Mouse (Mus musculus): ENCODE data around the gene Hsd3b6. TPM values are rescaled to one million over a fixed set of nuclear protein-coding genes. Genes with fewer than 3 reads are reported as not detected.

The Hsd3b6 gene
- total and polyA plus RNA-seq, 3 experiments, result not detected

- no peaks in the 10 kb centered on the region for H3K79me2 ChIP-seq (replicated peaks; ENCODE audit: control insufficient read depth, extremely low read depth, insufficient read depth, poor library complexity, severe bottlenecking)
- DNase-seq (ENCODE audit: extremely low read depth), result no peak
- in situ Hi-C loops (cut with MboI; ENCODE audit: low pct_ligation_motif_present, low pct_unique_long_range_greater_than_20kb, low sequenced_read_pairs) (no loop called here), dilution Hi-C loops (cut with MboI; ENCODE audit: extremely low pct_ligation_motif_present, extremely low pct_unique_long_range_greater_than_20kb, low sequenced_read_pairs) (no loop called here)
- no peak overlapping the region for H3K9ac ChIP-seq (ENCODE audit: insufficient read depth, low read depth)
- TF ChIP-seq MEF2A (IDR thresholded peaks at IDR 0.05; ENCODE audit: borderline replicate concordance, low read depth, low read length) (no peak), ETS1 (conservative IDR thresholded peaks at IDR 0.05; ENCODE audit: low read depth, low read length) (no peak), KAT2A (IDR thresholded peaks at IDR 0.05; ENCODE audit: insufficient replicate concordance, low read length) (no peak), ZNF384 (IDR thresholded peaks at IDR 0.05; ENCODE audit: low read depth, low read length) (no peak), GABPA (IDR thresholded peaks at IDR 0.05; ENCODE audit: insufficient replicate concordance, low read depth, low read length) (no peak), NRF1 (IDR thresholded peaks at IDR 0.05; ENCODE audit: low read depth, low read length) (no peak), MAX (IDR thresholded peaks at IDR 0.05; ENCODE audit: low read length) (no peak), ZKSCAN1 (IDR thresholded peaks at IDR 0.05; ENCODE audit: borderline replicate concordance, low read depth, low read length) (no peak), ZMIZ1 (IDR thresholded peaks at IDR 0.05; ENCODE audit: low read depth, low read length) (no peak), MYC (IDR thresholded peaks at IDR 0.05; ENCODE audit: low read depth, low read length) (no peak), BHLHE40 (IDR thresholded peaks at IDR 0.05; ENCODE audit: low read depth, low read length) (no peak), RAD21 (IDR thresholded peaks at IDR 0.05; ENCODE audit: low read depth, low read length) (no peak), ELF1 (IDR thresholded peaks at IDR 0.05; ENCODE audit: low read depth, low read length) (no peak), SIN3A (IDR thresholded peaks at IDR 0.05; ENCODE audit: low read length) (no peak), USF2 (conservative IDR thresholded peaks at IDR 0.05; ENCODE audit: low read depth, low read length) (no peak), SMC3 (IDR thresholded peaks at IDR 0.05; ENCODE audit: low read depth, low read length) (no peak), JUN (IDR thresholded peaks at IDR 0.05; ENCODE audit: insufficient read depth, low read depth, low read length) (no peak), TBP (conservative IDR thresholded peaks at IDR 0.05; ENCODE audit: low read depth, low read length) (no peak)
- no peaks in the 10 kb centered on the region for H3K4me1 ChIP-seq (ENCODE audit: control insufficient read depth in 1 of 2, insufficient read depth in 2 of 2)
- no peak overlapping the region for H3K27ac ChIP-seq (ENCODE audit: insufficient read depth, low read depth)
- no peaks in the 10 kb centered on the region for H3K36me3 ChIP-seq (replicated peaks in 1 of 2; ENCODE audit: control insufficient read depth in 1 of 2, insufficient read depth in 1 of 2, low read length in 1 of 2)
- no peaks in the 10 kb centered on the region for H3K27me3 ChIP-seq (replicated peaks)
- no peaks in the 10 kb centered on the region for H3K9me3 ChIP-seq (replicated peaks; ENCODE audit: low read length)
- H3K4me3 ChIP-seq (replicated peaks in 1 of 3; ENCODE audit: low read depth in 2 of 3, low read length in 2 of 3, poor library complexity in 1 of 3), result no peak overlapping the region
- no peak overlapping the region for H3K4me2 ChIP-seq (ENCODE audit: insufficient read depth, low read depth, poor library complexity, severe bottlenecking)
Measured at GRCm38 (mm10) chr3:98852631-98853030, 38.4 kb upstream of the Hsd3b6 start.

GRCm38 (mm10) chr3:98851853-98852252 lies 37.6 kb upstream of the Hsd3b6 start:
- Histone ChIP-seq H3K27me3 (replicated peaks) (no peaks in the 10 kb centered on the region), H3K79me2 (replicated peaks; ENCODE audit: control insufficient read depth, extremely low read depth, insufficient read depth, poor library complexity, severe bottlenecking) (no peaks in the 10 kb centered on the region), H3K27ac (ENCODE audit: insufficient read depth, low read depth) (no peak overlapping the region), H3K4me1 (ENCODE audit: control insufficient read depth in 1 of 2, insufficient read depth in 2 of 2) (no peaks in the 10 kb centered on the region), H3K9me3 (replicated peaks; ENCODE audit: low read length) (no peaks in the 10 kb centered on the region), H3K4me2 (ENCODE audit: insufficient read depth, low read depth, poor library complexity, severe bottlenecking) (no peak overlapping the region), H3K4me3 (replicated peaks in 1 of 3; ENCODE audit: low read depth in 2 of 3, low read length in 2 of 3, poor library complexity in 1 of 3) (no peak overlapping the region), H3K36me3 (replicated peaks in 1 of 2; ENCODE audit: control insufficient read depth in 1 of 2, insufficient read depth in 1 of 2, low read length in 1 of 2) (no peaks in the 10 kb centered on the region), H3K9ac (ENCODE audit: insufficient read depth, low read depth) (no peak overlapping the region)
- no peak for DNase-seq (ENCODE audit: extremely low read depth)
- in situ Hi-C loops (cut with MboI; ENCODE audit: low pct_ligation_motif_present, low pct_unique_long_range_greater_than_20kb, low sequenced_read_pairs) (no loop called here), dilution Hi-C loops (cut with MboI; ENCODE audit: extremely low pct_ligation_motif_present, extremely low pct_unique_long_range_greater_than_20kb, low sequenced_read_pairs) (no loop called here)
- TF ChIP-seq CHD2 (IDR thresholded peaks at IDR 0.05; ENCODE audit: low read length), result no peak
- TF ChIP-seq CHD1 (IDR thresholded peaks at IDR 0.05; ENCODE audit: low read depth, low read length), result no peak
- TF ChIP-seq RCOR1 (conservative IDR thresholded peaks at IDR 0.05; ENCODE audit: low read depth, low read length), result no peak
